12 mouse cellular contexts compared by ENCODE assay signal in genomic region chr5:148435660-148436059, GRCm38 (mm10).
"Had no signal": no experiment of that assay in that cellular context is flagged by ENCODE, and none has a peak within 500 bp of the region (broad histone marks: within the 10 kb centered on the region; RNA-seq: fewer than 3 reads in every experiment).

No protein-coding gene starts in this region.

- H3K4me2 ChIP-seq: liver, embryonic 13.5 days; midbrain, embryonic 11.5 days had no signal

- H3K27me3 ChIP-seq: liver, embryonic 13.5 days had no signal

- H3K9ac ChIP-seq: liver, embryonic 13.5 days had no signal

- H3K4me1 ChIP-seq: liver, embryonic 13.5 days had no signal

- H3K9me3 ChIP-seq: liver, embryonic 13.5 days had no signal

- H3K4me3 ChIP-seq: layer of hippocampus, adult 2 months; liver, embryonic 13.5 days had no signal

- H3K36me3 ChIP-seq: liver, embryonic 13.5 days had no signal

- H3K27ac ChIP-seq: layer of hippocampus, adult 2 months; liver, embryonic 13.5 days had no signal

- DNase-seq: kidney, adult 9 months; kidney, postnatal 25 days; layer of hippocampus, adult 9-11 months; liver, embryonic 13.5 days; lung, adult 2 months; lung, postnatal 14 days; lung, postnatal 4 days; midbrain, embryonic 14.5 days; thymus, adult 18-20 months; thymus, postnatal 4 days had no signal
